Mouse (Mus musculus) CH12.LX (cell line): ENCODE results near the gene Mgll. TPM values are rescaled to one million over a fixed set of nuclear protein-coding genes. Genes with fewer than 3 reads are reported as not detected.

Experiments
- DNase-seq: peaks from one replicate; pipeline ENCODE4 v3.0.0-alpha.2; 2013; ENCODE audit errors: extremely low read depth
- H3K27ac ChIP-seq: 2 replicates; pipeline ENCODE4 v1.5.1; 2012; ENCODE audit warnings: low read depth, mild to moderate bottlenecking, control low read depth, moderate library complexity; ENCODE audit not compliant: insufficient read depth
- H3K27me3 ChIP-seq: replicated peaks from 2 replicates; pipeline ENCODE3; 2012; ENCODE audit warnings: inconsistent platforms
- H3K36me3 ChIP-seq, 2 experiments: replicated peaks in 1 of 2; 2 replicates each; pipeline versions ENCODE3 to v1.6.1; 2012; ENCODE audit warnings: inconsistent platforms in 1 of 2, low read length in 1 of 2, mild to moderate bottlenecking in 1 of 2, mixed read lengths in 1 of 2, moderate library complexity in 1 of 2; ENCODE audit not compliant: control insufficient read depth in 1 of 2, insufficient read depth in 1 of 2
- H3K4me1 ChIP-seq, 2 experiments: 2 replicates each; pipeline ENCODE4 v1.6.1; 2012; ENCODE audit warnings: inconsistent platforms in 1 of 2, moderate library complexity in 1 of 2; ENCODE audit not compliant: insufficient read depth in 2 of 2, control insufficient read depth in 1 of 2
- H3K4me2 ChIP-seq: 2 replicates; pipeline ENCODE4 v1.6.1; 2012; ENCODE audit warnings: low read depth, mild to moderate bottlenecking, control low read depth; ENCODE audit not compliant: poor library complexity, insufficient read depth, severe bottlenecking
- H3K4me3 ChIP-seq, 3 experiments: fragments of 150-350 bp in 1 of 3; sonication (generic) in 1 of 3; replicated peaks in 1 of 3; 2 replicates each; pipeline versions ENCODE3 to v1.5.1; 2011 to 2012; ENCODE audit warnings: low read depth in 2 of 3, low read length in 2 of 3, mild to moderate bottlenecking in 2 of 3, moderate library complexity in 2 of 3, control low read depth in 1 of 3, improper control_type of control experiment in 1 of 3, inconsistent platforms in 1 of 3, mixed read lengths in 1 of 3; ENCODE audit not compliant: poor library complexity in 1 of 3
- H3K79me2 ChIP-seq: replicated peaks from 2 replicates; pipeline ENCODE4 v1.6.1; 2012; ENCODE audit warnings: mild to moderate bottlenecking, moderate library complexity; ENCODE audit not compliant: control insufficient read depth, poor library complexity, insufficient read depth, severe bottlenecking; ENCODE audit errors: extremely low read depth
- H3K9ac ChIP-seq: 2 replicates; pipeline ENCODE4 v1.6.1; 2012; ENCODE audit warnings: low read depth, mild to moderate bottlenecking, control low read depth, moderate library complexity; ENCODE audit not compliant: insufficient read depth
- H3K9me3 ChIP-seq: replicated peaks from 2 replicates; pipeline ENCODE3; 2012; ENCODE audit warnings: low read length, inconsistent platforms, mixed read lengths
- BHLHE40 ChIP-seq: IDR thresholded peaks from 2 replicates; pipeline ENCODE4 v1.6.1; 2011; ENCODE audit warnings: mild to moderate bottlenecking, low read depth, low read length, improper control_type of control experiment
- CHD1 ChIP-seq: IDR thresholded peaks from 2 replicates; pipeline ENCODE4 v1.6.1; 2012; ENCODE audit warnings: low read depth, low read length, improper control_type of control experiment, inconsistent platforms
- CHD2 ChIP-seq: IDR thresholded peaks from 2 replicates; pipeline ENCODE4 v1.6.1; 2011; ENCODE audit warnings: low read length, improper control_type of control experiment
- CTCF ChIP-seq, 2 experiments: IDR thresholded peaks in 1 of 2; conservative IDR thresholded peaks in 1 of 2; 2 replicates each; pipeline ENCODE4 v1.5.1; 2011 to 2012; ENCODE audit warnings: low read depth in 2 of 2, low read length in 2 of 2, improper control_type of control experiment in 1 of 2, inconsistent platforms in 1 of 2, mild to moderate bottlenecking in 1 of 2, moderate library complexity in 1 of 2
- EP300 ChIP-seq: IDR thresholded peaks from 2 replicates; pipeline ENCODE4 v1.6.1; 2011; ENCODE audit warnings: low read length, improper control_type of control experiment
- ETS1 ChIP-seq: conservative IDR thresholded peaks from 2 replicates; pipeline ENCODE4 v1.6.1; 2012; ENCODE audit warnings: low read depth, mild to moderate bottlenecking, inconsistent platforms, low read length, improper control_type of control experiment, moderate library complexity
- HCFC1 ChIP-seq: IDR thresholded peaks from 2 replicates; pipeline ENCODE4 v1.6.1; 2012; ENCODE audit warnings: low read depth, mild to moderate bottlenecking, inconsistent platforms, low read length, improper control_type of control experiment
- IRF4 ChIP-seq: IDR thresholded peaks from 2 replicates; pipeline ENCODE4 v1.6.1; 2014; ENCODE audit warnings: low read depth, mild to moderate bottlenecking, inconsistent platforms, low read length, improper control_type of control experiment
- JUN ChIP-seq: IDR thresholded peaks from 2 replicates; pipeline ENCODE4 v1.6.1; 2011; ENCODE audit warnings: low read depth, mild to moderate bottlenecking, low read length, improper control_type of control experiment, moderate library complexity; ENCODE audit not compliant: insufficient read depth
- JUND ChIP-seq: conservative IDR thresholded peaks from 2 replicates; pipeline ENCODE4 v1.6.1; 2011; ENCODE audit warnings: low read depth, low read length, improper control_type of control experiment
- KAT2A ChIP-seq: IDR thresholded peaks from 2 replicates; pipeline ENCODE4 v1.6.1; 2012; ENCODE audit warnings: low read length, improper control_type of control experiment, inconsistent platforms; ENCODE audit not compliant: insufficient replicate concordance
- MAX ChIP-seq: IDR thresholded peaks from 2 replicates; pipeline ENCODE4 v1.6.1; 2011; ENCODE audit warnings: low read length, improper control_type of control experiment
- MAZ ChIP-seq: IDR thresholded peaks from 2 replicates; pipeline ENCODE4 v1.6.1; 2012; ENCODE audit warnings: low read depth, mild to moderate bottlenecking, inconsistent platforms, low read length, improper control_type of control experiment, moderate library complexity
- MEF2A ChIP-seq: IDR thresholded peaks from 2 replicates; pipeline ENCODE4 v1.6.1; 2014; ENCODE audit warnings: low read depth, mild to moderate bottlenecking, inconsistent platforms, low read length, improper control_type of control experiment, borderline replicate concordance
- MXI1 ChIP-seq: IDR thresholded peaks from 2 replicates; pipeline ENCODE4 v1.6.1; 2011; ENCODE audit warnings: mild to moderate bottlenecking, low read depth, low read length, improper control_type of control experiment
- MYC ChIP-seq: IDR thresholded peaks from 2 replicates; pipeline ENCODE4 v1.6.1; 2011; ENCODE audit warnings: low read depth, mild to moderate bottlenecking, improper control_type of control experiment, low read length
- NELFE ChIP-seq: IDR thresholded peaks from 2 replicates; pipeline ENCODE4 v1.6.1; 2011; ENCODE audit warnings: low read depth, low read length, improper control_type of control experiment
- NRF1 ChIP-seq: IDR thresholded peaks from 2 replicates; pipeline ENCODE4 v1.6.1; 2014; ENCODE audit warnings: low read depth, mild to moderate bottlenecking, inconsistent platforms, low read length, improper control_type of control experiment, moderate library complexity
- PAX5 ChIP-seq: IDR thresholded peaks from 2 replicates; pipeline ENCODE4 v1.6.1; 2012; ENCODE audit warnings: low read length, inconsistent platforms, mixed read lengths
- POLR2A ChIP-seq: IDR thresholded peaks from 2 replicates; pipeline ENCODE4 v1.6.1; 2011; ENCODE audit warnings: low read depth, mild to moderate bottlenecking, improper control_type of control experiment, low read length
- RCOR1 ChIP-seq: conservative IDR thresholded peaks from 2 replicates; pipeline ENCODE4 v1.6.1; 2012; ENCODE audit warnings: low read depth, mild to moderate bottlenecking, inconsistent platforms, low read length, improper control_type of control experiment
- SIN3A ChIP-seq: IDR thresholded peaks from 2 replicates; pipeline ENCODE4 v1.6.1; 2012; ENCODE audit warnings: low read length, improper control_type of control experiment, inconsistent platforms
- SMC3 ChIP-seq: IDR thresholded peaks from 2 replicates; pipeline ENCODE4 v1.6.1; 2011; ENCODE audit warnings: low read depth, low read length, improper control_type of control experiment
- TCF12 ChIP-seq: IDR thresholded peaks from 2 replicates; pipeline ENCODE4 v1.6.1; 2014; ENCODE audit warnings: low read depth, mild to moderate bottlenecking, inconsistent platforms, low read length, improper control_type of control experiment
- UBTF ChIP-seq: IDR thresholded peaks from 2 replicates; pipeline ENCODE4 v1.6.1; 2012; ENCODE audit warnings: low read depth, mild to moderate bottlenecking, inconsistent platforms, low read length, improper control_type of control experiment, moderate library complexity
- USF1 ChIP-seq: IDR thresholded peaks from 2 replicates; pipeline ENCODE4 v1.6.1; 2014; ENCODE audit warnings: low read depth, mild to moderate bottlenecking, inconsistent platforms, low read length, improper control_type of control experiment
- ZC3H11A ChIP-seq: IDR thresholded peaks from 2 replicates; pipeline ENCODE4 v1.6.1; 2012; ENCODE audit warnings: low read depth, mild to moderate bottlenecking, inconsistent platforms, low read length, improper control_type of control experiment
- ZKSCAN1 ChIP-seq: IDR thresholded peaks from 2 replicates; pipeline ENCODE4 v1.6.1; 2012; ENCODE audit warnings: low read depth, inconsistent platforms, low read length, improper control_type of control experiment, borderline replicate concordance
- ZMIZ1 ChIP-seq: IDR thresholded peaks from 2 replicates; pipeline ENCODE4 v1.6.1; 2012; ENCODE audit warnings: low read depth, mild to moderate bottlenecking, inconsistent platforms, low read length, improper control_type of control experiment
- ZNF384 ChIP-seq: IDR thresholded peaks from 2 replicates; pipeline ENCODE4 v1.6.1; 2012; ENCODE audit warnings: low read depth, low read length, improper control_type of control experiment, inconsistent platforms
- dilution Hi-C: fragments of 300-500 bp; cut with MboI; formaldehyde crosslinking; loops from 2 replicates; pipeline ENCODE4 v1.14.3; 2020; ENCODE audit warnings: low sequenced_read_pairs; ENCODE audit not compliant: extremely low pct_unique_long_range_greater_than_20kb, extremely low pct_ligation_motif_present
- in situ Hi-C: fragments of 300-500 bp; cut with MboI; formaldehyde crosslinking; loops from 3 replicates; pipeline ENCODE4 v1.14.3; 2019; ENCODE audit warnings: low sequenced_read_pairs, low pct_ligation_motif_present, low pct_unique_long_range_greater_than_20kb, mixed read lengths
- polyA plus RNA-seq: library from polyadenylated mRNA; unstranded; fragments of >175 nt; gene quantifications from 2 replicates; pipeline ENCODE4 v1.2.1, GENCODE M21; 2012; ENCODE audit warnings: low read depth; ENCODE audit not compliant: insufficient read length
- total RNA-seq, 2 experiments: library from RNA; depleted of rRNA; stranded (reverse); fragments of 300-350 nt in 1 of 2; fragments of >200 nt in 1 of 2; gene quantifications; 2 replicates each; pipeline ENCODE4 v1.2.3; 2012 to 2014

Mgll gene
- total and polyA plus RNA-seq, 3 experiments = 60.8 to 81.1 (median 76.5) TPM

- H3K9ac ChIP-seq = no peak overlapping the region
- H3K79me2 ChIP-seq = no peaks in the 10 kb centered on the region
- H3K27ac ChIP-seq = no peak overlapping the region
Measured at GRCm38 (mm10) chr6:88833340-88834140, 109.3 kb downstream of the Mgll start.

GRCm38 (mm10) chr6:88835047-88835446 is 110.8 kb downstream of the Mgll start:
- Histone ChIP-seq H3K9me3 (no peaks in the 10 kb centered on the region), H3K4me1 (peaks cover 44 to 57% of the 10 kb centered on the region in 2 experiments), H3K9ac (no peak overlapping the region), H3K4me2 (no peak overlapping the region), H3K4me3 (no peak overlapping the region), H3K27ac (peak overlapping the region; percentile 58), H3K27me3 (no peaks in the 10 kb centered on the region), H3K36me3 (peaks cover 33 to 56% of the 10 kb centered on the region in 2 experiments), H3K79me2 (no peaks in the 10 kb centered on the region)
- peak; percentile 73 for DNase-seq
- dilution Hi-C loops = no loop called here
- in situ Hi-C loops = no loop called here
- no peak for TF ChIP-seq UBTF
- TF ChIP-seq NELFE = no peak
- TF ChIP-seq POLR2A = no peak
- TF ChIP-seq MAX = no peak
- TF ChIP-seq EP300 = 0 out of 2 replicates have a peak, but pooled peaks have one; percentile 18
- TF ChIP-seq SMC3 = no peak
- TF ChIP-seq BHLHE40 = peak; percentile 79
- no peak for TF ChIP-seq MYC
- TF ChIP-seq MEF2A = no peak; the same call in 1 of the 2 replicates
- no peak for TF ChIP-seq RCOR1
- no peak for TF ChIP-seq ZMIZ1
- no peak for TF ChIP-seq CHD1
- no peak for TF ChIP-seq JUN
- no peak for TF ChIP-seq USF1
- peak; percentile 55 for TF ChIP-seq ETS1
- 0 out of 2 replicates have a peak, but pooled peaks have one; percentile 26 for TF ChIP-seq CHD2
- TF ChIP-seq ZKSCAN1 = no peak
- TF ChIP-seq JUND = no peak
- TF ChIP-seq IRF4 = no peak

More at GRCm38 (mm10) chr6:88833340-88834140, 109.3 kb downstream of the Mgll start:
- TF ChIP-seq NRF1 (no peak), HCFC1 (no peak), ZC3H11A (no peak), EP300 (no peak), UBTF (no peak), PAX5 (no peak), SMC3 (no peak), POLR2A (no peak), CTCF (conservative IDR thresholded peaks at IDR 0.05 in 1 of 2, IDR thresholded peaks at IDR 0.05 in 1 of 2; ENCODE audit: low read depth in 2 of 2, low read length in 2 of 2) (no peak), ETS1 (0 out of 2 replicates have a peak, but pooled peaks have one; percentile 18), USF1 (no peak), RCOR1 (no peak), MXI1 (no peak), ZKSCAN1 (no peak), CHD2 (no peak), MAX (no peak), SIN3A (0 out of 2 replicates have a peak, but pooled peaks have one; percentile 10), MAZ (no peak), ZNF384 (peak; percentile 86), BHLHE40 (no peak), IRF4 (no peak), MEF2A (no peak), KAT2A (no peak), TCF12 (no peak)
- H3K27me3 ChIP-seq = no peaks in the 10 kb centered on the region
- H3K4me1 ChIP-seq = peaks cover 53 to 65% of the 10 kb centered on the region in 2 experiments
- dilution Hi-C loops = no loop called here
- in situ Hi-C loops = no loop called here
- no peak overlapping the region for H3K4me3 ChIP-seq
- no peak for DNase-seq
- H3K36me3 ChIP-seq = peaks cover 21 to 41% of the 10 kb centered on the region in 2 experiments
- no peak overlapping the region for H3K4me2 ChIP-seq
- no peaks in the 10 kb centered on the region for H3K9me3 ChIP-seq
